Mouse (Mus musculus): Measurements from ENCODE around the gene Gfy.

- TF ChIP-seq CTCF (conservative IDR thresholded peaks at IDR 0.05; ENCODE audit: insufficient read depth, insufficient read length, low read depth, low read length) (peak; percentile 33; the same call in 1 of the 2 replicates), POLR2A (IDR thresholded peaks at IDR 0.05; ENCODE audit: low read depth, low read length) (no peak)
Observed at GRCm38 (mm10) chr7:45133446-45134159, 45.8 kb downstream of the Gfy start.

Measured in kidney, adult 2 months (tissue).